Mouse (Mus musculus) lung, embryonic 16.5 days (tissue): Measurements from ENCODE around the gene Ufsp1. TPM values are rescaled to one million over a fixed set of nuclear protein-coding genes. Genes with fewer than 3 reads are reported as not detected.

Source experiments
- ATAC-seq: fragments of 200-750 bp; cut with Nextera tagmentation; 2 replicates; pipeline ENCODE4 v1.8.0; 2017; ENCODE audit warnings: low read depth, mild to moderate bottlenecking, moderate library complexity
- H3K27ac ChIP-seq: fragments of 300-500 bp; sonication (generic); 2 replicates; pipeline ENCODE4 v1.5.1; 2014; ENCODE audit warnings: mild to moderate bottlenecking, control low read depth, low read length
- H3K27me3 ChIP-seq: fragments of 300-500 bp; sonication (generic); 2 replicates; pipeline ENCODE4 v1.6.1; 2014; ENCODE audit warnings: low read depth, low read length, mixed read lengths; ENCODE audit not compliant: control insufficient read depth, insufficient read depth
- H3K36me3 ChIP-seq: fragments of 300-500 bp; sonication (generic); 2 replicates; pipeline ENCODE4 v1.6.1; 2014; ENCODE audit warnings: low read length; ENCODE audit not compliant: control insufficient read depth, insufficient read depth
- H3K4me1 ChIP-seq: fragments of 300-500 bp; sonication (generic); replicated peaks from 2 replicates; pipeline ENCODE4 v1.6.1; 2014; ENCODE audit warnings: low read length, mixed read lengths; ENCODE audit not compliant: control insufficient read depth, insufficient read depth
- H3K4me2 ChIP-seq: fragments of 300-500 bp; sonication (generic); 2 replicates; pipeline ENCODE4 v1.6.1; 2014; ENCODE audit warnings: low read depth, low read length, control low read depth
- H3K4me3 ChIP-seq: fragments of 300-500 bp; sonication (generic); 2 replicates; pipeline ENCODE4 v1.5.1; 2014; ENCODE audit warnings: mild to moderate bottlenecking, low read length, control low read depth
- H3K9ac ChIP-seq: fragments of 300-500 bp; sonication (generic); 2 replicates; pipeline ENCODE4 v1.6.1; 2014; ENCODE audit warnings: low read length, control low read depth
- H3K9me3 ChIP-seq: fragments of 300-500 bp; sonication (generic); 2 replicates; pipeline ENCODE4 v1.6.1; 2016; ENCODE audit warnings: low read length; ENCODE audit not compliant: control insufficient read depth
- WGBS: fragments of 180-500 bp; shearing (Covaris S2); extraction: QIAGEN DNeasy Blood & Tissue Kit; methylation state at CpG from one replicate; pipeline ENCODE4 v1.1.7; 2014; 5-methylcytosine and 5-hydroxymethylcytosine counted together
- polyA plus RNA-seq: library from polyadenylated mRNA; unstranded; fragments of >200 nt; fragmentation: Nextera tagmentation; extraction: Ambion mirVana; gene quantifications from 2 replicates; pipeline ENCODE4 v1.2.1, GENCODE M21; 2015

Ufsp1 gene
- polyA plus RNA-seq, 1 experiment from 2014 or later = 5.1 TPM

GRCm38 (mm10) chr5:137306439-137307005 lies 12.1 kb downstream of the Ufsp1 start:
- WGBS = 6% methylated on average over 12 of the region's 12 CpGs
- H3K9me3 ChIP-seq = no peaks in the 10 kb centered on the region
- H3K9ac ChIP-seq = peak overlapping the region; percentile 99
- peaks cover 47% of the 10 kb centered on the region for H3K36me3 ChIP-seq
- no peaks in the 10 kb centered on the region for H3K27me3 ChIP-seq
- no peak for ATAC-seq
- H3K4me1 ChIP-seq = peaks cover 29% of the 10 kb centered on the region
- peak overlapping the region; percentile 83 for H3K4me3 ChIP-seq
- peak overlapping the region; percentile 91 for H3K27ac ChIP-seq
- H3K4me2 ChIP-seq = peak overlapping the region; percentile 65

DNA sequence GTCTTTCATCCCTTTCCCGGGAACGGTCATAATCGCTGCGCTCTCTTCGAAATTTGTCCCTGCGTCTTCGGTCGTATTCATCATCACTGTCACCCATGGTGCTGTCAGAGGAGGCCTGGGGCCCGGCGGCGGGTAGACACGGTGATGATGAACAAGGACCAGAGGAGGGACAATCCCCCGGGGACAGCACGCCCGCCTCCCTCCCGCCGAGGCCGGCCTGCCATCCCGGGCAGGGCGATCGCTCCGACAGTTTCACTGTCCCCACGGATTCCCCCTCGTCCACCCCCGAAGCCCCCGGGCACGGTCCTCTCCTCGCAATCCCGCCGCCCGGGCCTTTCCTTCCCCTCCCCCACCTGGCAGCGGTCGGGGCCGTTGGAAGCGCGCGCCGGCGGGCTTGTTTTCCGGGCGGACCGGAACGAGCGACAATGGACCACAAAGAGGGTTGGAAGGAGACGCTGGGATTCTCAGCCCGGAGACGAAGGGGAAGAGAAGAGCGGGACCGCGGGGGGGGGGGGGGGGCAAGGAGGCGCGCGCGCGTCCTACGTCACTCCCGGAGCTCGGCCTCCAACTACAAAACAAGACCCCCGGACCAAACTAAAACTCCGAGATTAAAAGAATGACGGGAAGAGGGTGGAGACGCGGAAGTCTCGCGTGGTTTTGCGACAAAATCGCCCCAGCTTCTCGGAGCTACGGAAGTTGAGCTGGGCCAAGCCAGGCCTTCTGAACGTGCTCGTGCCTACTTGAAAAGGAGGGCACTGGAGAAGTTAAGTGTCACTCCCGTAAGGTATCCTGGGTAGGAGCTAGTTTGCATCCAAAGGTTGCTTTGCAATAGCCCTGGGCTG lies 12.9 kb downstream of the Ufsp1 start, which contains the start of gene Srrt:
TSS of gene Srrt (minus strand) at position 604 of the 842 bp plus-strand sequence.
- H3K4me1 ChIP-seq = peaks cover 36% of the 10 kb centered on the region
- H3K36me3 ChIP-seq = peaks cover 43% of the 10 kb centered on the region
- peak within 1 kb of the TSS; percentile 65 for H3K4me2 ChIP-seq
- H3K9ac ChIP-seq = peak within 1 kb of the TSS; percentile 99
- ATAC-seq = peak; percentile 94
- peak within 1 kb of the TSS; percentile 83 for H3K4me3 ChIP-seq
- H3K27me3 ChIP-seq = no peaks in the 10 kb centered on the region
- no peaks in the 10 kb centered on the region for H3K9me3 ChIP-seq
- under 1% methylated on average over 62 of the region's 72 CpGs for WGBS
- H3K27ac ChIP-seq = peak within 1 kb of the TSS; percentile 91

GRCm38 (mm10) chr5:137308356-137308755 lies 13.9 kb downstream of the Ufsp1 start:
- H3K9ac ChIP-seq = peak overlapping the region; percentile 99
- H3K4me2 ChIP-seq = peak overlapping the region; percentile 58
- no peak for ATAC-seq
- H3K27ac ChIP-seq = peak overlapping the region; percentile 91
- H3K9me3 ChIP-seq = no peaks in the 10 kb centered on the region
- H3K4me3 ChIP-seq = peak overlapping the region; percentile 83
- no peaks in the 10 kb centered on the region for H3K27me3 ChIP-seq
- 92% methylated on average over 4 of the region's 4 CpGs for WGBS
- H3K4me1 ChIP-seq = peaks cover 42% of the 10 kb centered on the region
- H3K36me3 ChIP-seq = peaks cover 33% of the 10 kb centered on the region

DNA sequence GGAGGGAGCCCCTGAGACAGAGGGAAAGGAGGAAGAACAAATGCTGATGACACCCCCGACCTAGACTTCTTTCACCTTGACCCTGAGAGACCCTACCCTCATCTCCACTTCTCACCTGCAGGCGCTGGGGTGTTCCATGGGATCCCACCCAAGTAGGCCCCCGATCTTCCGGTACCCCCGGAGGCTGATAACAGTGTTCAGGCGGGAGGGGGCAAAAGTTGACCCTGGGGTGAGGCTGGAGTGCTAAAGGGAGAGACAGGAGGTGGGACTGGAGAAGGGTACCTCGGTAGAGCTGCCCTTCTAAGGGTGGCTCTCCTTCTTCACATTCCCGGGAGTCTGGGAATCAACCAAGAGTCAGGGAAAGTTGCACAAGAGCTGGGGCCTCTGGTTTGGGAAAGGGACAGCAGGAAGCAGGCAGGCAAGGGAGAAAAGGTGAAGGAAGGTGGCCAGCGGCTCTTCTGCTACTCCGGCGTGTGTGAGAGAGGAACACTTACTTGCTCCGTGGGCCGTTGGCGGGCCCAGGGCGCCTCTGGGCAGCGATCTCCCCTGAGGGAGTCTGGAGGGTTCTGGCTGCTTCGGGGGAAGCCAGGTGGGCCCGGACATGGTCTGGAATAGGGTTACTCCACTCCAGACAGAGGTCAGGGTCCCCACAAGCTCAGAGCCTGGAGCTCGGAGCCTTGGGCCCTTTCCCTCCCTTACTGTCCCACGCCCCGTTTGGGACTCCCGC lies 19.2 kb downstream of the Ufsp1 start:
- H3K4me3 ChIP-seq = peak overlapping the region; percentile 64
- peaks cover 29% of the 10 kb centered on the region for H3K36me3 ChIP-seq
- peak; percentile 21 for ATAC-seq
- no peaks in the 10 kb centered on the region for H3K27me3 ChIP-seq
- peak overlapping the region; percentile 97 for H3K27ac ChIP-seq
- WGBS = under 1% methylated on average over 22 of the region's 22 CpGs
- no peaks in the 10 kb centered on the region for H3K9me3 ChIP-seq
- peak overlapping the region; percentile 94 for H3K9ac ChIP-seq
- H3K4me2 ChIP-seq = peak overlapping the region; percentile 80
- H3K4me1 ChIP-seq = peaks cover 25% of the 10 kb centered on the region

GRCm38 (mm10) chr5:137314193-137315083 lies 20.0 kb downstream of the Ufsp1 start, which contains the start of gene Trip6:
Trip6 (minus strand) TSS chr5:137314404.
- H3K36me3 ChIP-seq = peaks cover 20% of the 10 kb centered on the region

GRCm38 (mm10) chr5:137315084-137315903 lies 20.9 kb downstream of the Ufsp1 start:
- H3K4me2 ChIP-seq = peak overlapping the region; percentile 80
- H3K9ac ChIP-seq = peak overlapping the region; percentile 94
- H3K4me1 ChIP-seq = peaks cover 25% of the 10 kb centered on the region
- peaks cover 15% of the 10 kb centered on the region; the same call in 1 of the 2 replicates for H3K36me3 ChIP-seq
- H3K4me3 ChIP-seq = no peak overlapping the region
- H3K27me3 ChIP-seq = no peaks in the 10 kb centered on the region
- peak; percentile 11 for ATAC-seq
- peak overlapping the region; percentile 97 for H3K27ac ChIP-seq
- no peaks in the 10 kb centered on the region for H3K9me3 ChIP-seq
- 38% methylated on average over 30 of the region's 30 CpGs for WGBS

More at GRCm38 (mm10) chr5:137314193-137315083, 20.0 kb downstream of the Ufsp1 start, which contains the start of gene Trip6:
- H3K27ac ChIP-seq = peak within 1 kb of the TSS; percentile 97
- no peaks in the 10 kb centered on the region for H3K9me3 ChIP-seq
- H3K27me3 ChIP-seq = no peaks in the 10 kb centered on the region
- H3K9ac ChIP-seq = peak within 1 kb of the TSS; percentile 94
- 13% methylated on average over 30 of the region's 30 CpGs for WGBS
- H3K4me3 ChIP-seq = peak within 1 kb of the TSS; percentile 64
- ATAC-seq = peak; percentile 96
- H3K4me1 ChIP-seq = peaks cover 25% of the 10 kb centered on the region
- peak within 1 kb of the TSS; percentile 80 for H3K4me2 ChIP-seq

DNA sequence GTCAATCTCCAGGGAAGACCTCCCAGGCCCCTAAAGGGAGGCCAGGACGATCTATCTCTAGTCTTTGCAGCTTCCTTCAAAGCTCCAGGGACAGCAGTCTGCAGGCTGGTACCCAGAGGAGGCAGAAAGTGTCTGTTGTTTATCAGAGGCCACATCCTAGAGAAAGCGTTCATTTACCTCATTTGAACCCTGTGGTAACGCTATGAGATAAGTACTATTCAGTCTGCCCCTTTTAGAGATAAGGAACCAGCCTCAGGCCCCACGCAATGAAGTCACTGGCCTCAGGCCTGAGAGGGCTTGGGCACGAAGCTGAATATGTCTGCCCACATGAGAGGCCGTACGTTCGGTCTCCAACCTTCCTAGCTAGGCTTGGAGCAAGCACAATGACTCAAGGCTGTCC lies 22.9 kb downstream of the Ufsp1 start:
- Histone ChIP-seq H3K4me2 (no peak overlapping the region), H3K4me1 (peaks cover 18% of the 10 kb centered on the region), H3K9me3 (no peaks in the 10 kb centered on the region), H3K4me3 (no peak overlapping the region), H3K27ac (no peak overlapping the region), H3K9ac (no peak overlapping the region), H3K36me3 (peaks cover 7% of the 10 kb centered on the region; the same call in 1 of the 2 replicates), H3K27me3 (no peaks in the 10 kb centered on the region)
- no peak for ATAC-seq
- 74% methylated on average over 8 of the region's 8 CpGs for WGBS

DNA sequence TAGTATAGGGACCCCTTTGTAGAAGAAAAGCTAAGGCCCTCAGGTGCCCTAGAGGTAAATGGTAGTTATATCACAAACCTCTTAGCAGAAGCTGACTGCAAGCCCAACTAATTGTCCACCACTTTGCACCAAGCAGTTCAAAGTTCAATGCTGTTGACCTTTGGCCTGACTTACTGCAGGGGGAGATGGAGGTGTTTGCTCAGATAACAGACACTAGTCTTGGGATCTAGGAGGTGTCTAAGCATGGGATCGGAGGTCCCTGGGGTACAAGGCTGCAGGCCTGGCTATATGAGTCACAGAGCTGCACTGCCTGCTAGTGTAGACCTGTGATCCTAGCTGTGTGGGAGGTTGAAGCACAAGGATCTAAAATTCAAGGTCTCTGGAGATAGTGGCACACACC lies 24.1 kb downstream of the Ufsp1 start:
- no peaks in the 10 kb centered on the region for H3K27me3 ChIP-seq
- peaks cover 7% of the 10 kb centered on the region; the same call in 1 of the 2 replicates for H3K36me3 ChIP-seq
- WGBS = 52% methylated on average over 1 of the region's 1 CpGs
- no peak overlapping the region for H3K9ac ChIP-seq
- no peaks in the 10 kb centered on the region for H3K9me3 ChIP-seq
- H3K27ac ChIP-seq = no peak overlapping the region
- H3K4me3 ChIP-seq = no peak overlapping the region
- no peak for ATAC-seq
- no peak overlapping the region for H3K4me2 ChIP-seq
- H3K4me1 ChIP-seq = peaks cover 12% of the 10 kb centered on the region
